Mouse (Mus musculus) mouse embryonic stem cell (cell line): ENCODE data around the gene Incenp.
"Not testable (repeated sequence)": the region's sequence is repeated elsewhere in the genome, so short reads cannot be mapped to it uniquely, and the experiment has no call there.

ENCODE experiments used
- in situ Hi-C, 2 experiments: fragments of 300-500 bp; cut with MboI; formaldehyde crosslinking; loops; 1 replicate in 1 of 2; 3 replicates in 1 of 2; pipeline ENCODE4 v1.14.3; 2019 to 2020; ENCODE audit warnings: low sequenced_read_pairs in 2 of 2, low pct_unique_long_range_greater_than_20kb in 1 of 2, mixed read lengths in 1 of 2; ENCODE audit not compliant: unreplicated experiment in 1 of 2

Gene Incenp

GRCm38 (mm10) chr19:9860821-9861220, 38.5 kb downstream of the Incenp start:
- in situ Hi-C loops = not testable (repeated sequence)

- in situ Hi-C loops = loop anchor here in 1 of 2 experiments (25.0 kb wide), 2 partner anchors 712 to 987 kb away; partner anchors contain the start of genes Asrgl1, Lrrn4cl and Ubxn1
Measured at GRCm38 (mm10) chr19:9849368-9850075, 49.8 kb downstream of the Incenp start.

GRCm38 (mm10) chr19:9847262-9847661, 52.1 kb downstream of the Incenp start, which contains the start of gene Scgb2a2:
TSS of gene Scgb2a2 (plus strand) at chr19:9847562.
- in situ Hi-C loops = loop anchor here in 1 of 2 experiments (25.0 kb wide), 2 partner anchors 710 to 985 kb away; partner anchors contain the start of genes Asrgl1, Lrrn4cl and Ubxn1

- in situ Hi-C loops = loop anchor here in 1 of 2 experiments (25.0 kb wide), 2 partner anchors 700 to 975 kb away; partner anchors contain the start of genes Asrgl1, Lrrn4cl and Ubxn1
Measured at GRCm38 (mm10) chr19:9837341-9837715, 62.0 kb downstream of the Incenp start.

DNA sequence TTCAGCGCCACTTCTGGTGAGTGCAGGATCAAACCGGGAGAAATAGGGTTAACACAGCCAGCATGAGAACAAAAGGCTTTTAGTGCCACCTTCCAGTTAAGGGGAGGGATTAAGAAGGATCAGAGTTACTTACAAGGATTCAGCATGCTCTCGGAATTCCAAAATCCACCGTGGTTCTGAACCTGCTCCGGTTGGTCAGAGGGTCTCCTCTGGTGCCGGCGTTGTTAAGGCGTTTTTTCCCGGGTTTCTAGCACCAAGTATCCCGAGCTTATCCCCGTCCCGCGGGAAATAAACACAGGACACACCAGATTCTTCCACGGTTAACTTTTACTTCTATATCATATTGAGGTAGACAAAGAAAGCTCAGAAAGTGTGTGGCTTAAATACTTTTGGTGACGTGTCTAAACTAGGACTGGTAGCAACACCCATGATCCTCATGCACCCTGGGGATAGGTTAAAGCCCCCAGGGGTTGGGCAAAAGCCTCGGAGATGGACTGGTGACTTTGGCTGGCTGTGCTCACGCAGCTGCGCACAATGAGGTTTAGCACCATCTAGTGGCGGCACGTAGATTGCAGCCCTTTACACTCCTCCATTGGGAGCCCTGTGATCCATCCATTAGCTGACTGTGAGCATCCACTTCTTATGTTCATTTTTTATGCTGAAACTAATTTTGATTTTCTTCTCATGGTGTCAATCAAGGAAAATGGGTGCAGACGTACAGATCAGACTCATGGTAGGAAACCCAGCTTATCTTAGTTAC, 62.6 kb downstream of the Incenp start:
- in situ Hi-C loops = loop anchor here in 1 of 2 experiments (25.0 kb wide), 2 partner anchors 699 to 974 kb away; partner anchors contain the start of genes Asrgl1, Lrrn4cl and Ubxn1
